Mouse (Mus musculus): ENCODE measurements around the gene Psg16.

The Psg16 gene

GRCm38 (mm10) chr7:17073904-17074615 is at the start of gene Psg16:
Psg16 (plus strand) TSS chr7:17074040.
- peak; percentile 75 for DNase-seq

GRCm38 (mm10) chr7:17024141-17024540 is 49.7 kb upstream of the Psg16 start:
- DNase-seq: no peak

- DNase-seq: peak; percentile 67
These were observed 48.9 kb upstream of the Psg16 start for GRCm38 (mm10) chr7:17024814-17025504.

GRCm38 (mm10) chr7:17025505-17025894 is 48.3 kb upstream of the Psg16 start:
- DNase-seq: no peak

GRCm38 (mm10) chr7:17025896-17026622 is 47.8 kb upstream of the Psg16 start:
- DNase-seq: no peak

GRCm38 (mm10) chr7:17026710-17027587 is 46.9 kb upstream of the Psg16 start:
- no peak for DNase-seq

GRCm38 (mm10) chr7:17027588-17028343 is 46.1 kb upstream of the Psg16 start, which contains the start of gene Ppp5c:
Ppp5c (minus strand) TSS chr7:17027924.
- DNase-seq: peak; percentile 86

GRCm38 (mm10) chr7:17028923-17029322 is 44.9 kb upstream of the Psg16 start:
- DNase-seq: no peak

- DNase-seq: no peak
These were observed 43.6 kb upstream of the Psg16 start for GRCm38 (mm10) chr7:17030239-17030638.

GRCm38 (mm10) chr7:17038018-17038695 is 35.7 kb upstream of the Psg16 start:
- no peak for DNase-seq

GRCm38 (mm10) chr7:17039373-17039772 is 34.5 kb upstream of the Psg16 start:
- DNase-seq: no peak

GRCm38 (mm10) chr7:17045743-17046142 is 28.1 kb upstream of the Psg16 start:
- peak; percentile 4 for DNase-seq

GRCm38 (mm10) chr7:17047041-17047682 is 26.7 kb upstream of the Psg16 start:
- DNase-seq: no peak

GRCm38 (mm10) chr7:17048431-17049190 is 25.2 kb upstream of the Psg16 start:
- DNase-seq: no peak

- DNase-seq: peak; percentile 46
These were observed 23.3 kb upstream of the Psg16 start for GRCm38 (mm10) chr7:17050491-17050890.

- peak; percentile 91 for DNase-seq
These were observed 22.8 kb upstream of the Psg16 start for GRCm38 (mm10) chr7:17050933-17051594.

GRCm38 (mm10) chr7:17054325-17054989 is 19.4 kb upstream of the Psg16 start:
- no peak for DNase-seq

GRCm38 (mm10) chr7:17055287-17055946 is 18.4 kb upstream of the Psg16 start:
- DNase-seq: peak; percentile 51

Data from thymus, postnatal 4 days (tissue).